Mouse (Mus musculus): ENCODE data around the gene Mybpc2.
A peak's percentile ranks its signal among the peaks of the same experiment; 100 is the strongest.

Mybpc2 gene

DNA sequence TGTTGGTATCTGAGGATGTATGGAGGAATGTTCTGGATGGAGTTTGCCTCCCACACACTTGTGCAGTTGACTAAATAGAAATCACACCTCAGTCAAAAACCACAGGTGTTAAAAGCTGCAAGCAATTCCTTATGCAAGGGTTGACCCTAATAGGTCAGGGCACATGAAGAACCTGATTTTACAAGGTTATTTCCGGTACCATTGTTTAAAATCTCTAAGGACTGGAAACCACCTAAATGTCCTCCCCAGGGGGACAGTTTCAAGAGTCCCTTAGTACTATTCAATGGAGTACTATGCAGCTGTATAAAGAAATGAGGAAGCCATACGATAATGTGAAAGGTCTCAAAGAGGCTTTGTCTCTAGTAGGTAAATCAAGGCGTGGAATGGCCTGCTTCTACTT is 21.8 kb upstream of the Mybpc2 start:
- no peak for DNase-seq (ENCODE audit: low read depth)

DNA sequence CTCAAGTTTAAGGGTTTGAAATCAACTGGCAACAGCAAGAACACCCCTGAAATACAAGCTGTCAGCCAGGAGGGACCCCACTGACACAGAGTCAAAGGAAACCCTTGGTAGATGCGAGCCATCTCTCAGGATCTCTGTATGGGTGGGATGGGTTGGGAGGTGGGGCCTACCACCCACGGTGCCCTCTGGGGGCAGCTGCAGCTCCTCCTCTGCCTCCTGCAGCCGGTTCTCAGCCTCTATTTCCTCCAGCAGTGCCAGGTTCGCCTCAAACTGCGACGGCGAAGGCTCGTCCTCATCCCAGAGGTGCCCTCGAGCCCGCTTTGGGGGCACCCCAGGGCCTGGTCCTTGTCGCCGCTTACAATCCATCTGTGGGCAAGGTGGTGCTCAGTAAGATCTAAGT is 18.6 kb upstream of the Mybpc2 start:
- no peak for DNase-seq (ENCODE audit: low read depth)

DNA sequence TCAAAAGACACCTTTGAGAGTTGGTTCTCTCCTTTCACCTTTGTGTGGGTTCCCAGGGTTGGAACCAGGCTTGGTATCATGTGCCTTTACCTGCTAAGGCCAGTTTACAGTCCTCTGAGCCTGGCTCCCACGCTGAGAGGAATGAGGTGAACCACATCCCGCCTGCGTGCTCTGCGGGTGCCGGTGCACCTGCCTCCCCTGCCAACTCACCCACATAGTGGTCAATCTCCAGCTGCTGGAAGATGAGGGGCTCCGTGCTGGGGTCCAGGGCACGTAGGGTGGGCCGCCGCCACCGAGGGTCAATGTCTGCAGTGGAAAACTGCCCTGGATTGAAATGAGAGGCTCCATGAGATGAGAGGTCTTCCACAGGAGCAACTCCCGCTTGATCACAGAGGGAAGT is 18.1 kb upstream of the Mybpc2 start:
- DNase-seq (ENCODE audit: low read depth), result no peak

DNA sequence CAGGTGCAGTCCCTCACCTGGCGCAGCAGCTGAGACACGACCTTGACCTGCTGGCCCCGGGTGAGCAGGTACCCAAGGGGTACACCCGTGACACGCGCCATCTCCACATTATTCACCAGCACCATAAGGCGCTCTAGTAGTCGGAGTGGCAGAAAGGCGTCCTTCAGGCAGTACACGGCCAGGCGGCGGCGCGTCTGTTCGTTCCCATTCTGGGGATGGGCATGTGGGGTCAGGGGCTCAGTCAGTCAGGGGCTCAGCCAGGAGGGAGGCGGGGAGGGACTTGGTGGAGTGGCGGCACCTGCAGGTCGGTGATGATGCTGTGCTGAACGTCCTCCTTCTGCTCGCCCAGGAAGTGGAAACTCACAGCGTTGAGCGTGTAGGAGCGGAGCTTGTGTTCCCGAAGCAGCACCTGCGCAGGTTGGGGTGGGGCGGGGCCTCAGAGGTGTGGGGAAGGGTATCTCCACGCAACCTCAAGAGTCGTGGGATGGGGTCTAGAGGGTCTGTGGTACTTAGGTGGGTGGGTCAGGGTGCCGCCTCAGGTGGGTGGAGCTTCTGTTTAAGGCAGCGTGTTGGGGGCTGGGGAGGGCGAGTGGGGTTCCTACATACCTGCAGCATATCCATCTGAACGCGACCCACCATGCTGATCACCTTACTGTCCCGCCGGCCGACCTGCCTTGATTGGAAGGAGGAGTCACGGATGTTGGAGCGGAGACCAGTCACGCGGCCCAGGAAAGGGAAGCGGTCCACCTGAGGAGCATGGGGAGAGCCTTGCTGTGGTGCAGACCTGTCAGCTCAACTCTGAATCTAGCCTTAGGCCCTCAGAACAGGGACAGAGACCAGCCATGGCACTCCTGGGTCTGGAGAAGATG is 14.5 kb upstream of the Mybpc2 start:
- DNase-seq (ENCODE audit: low read depth), result no peak

DNA sequence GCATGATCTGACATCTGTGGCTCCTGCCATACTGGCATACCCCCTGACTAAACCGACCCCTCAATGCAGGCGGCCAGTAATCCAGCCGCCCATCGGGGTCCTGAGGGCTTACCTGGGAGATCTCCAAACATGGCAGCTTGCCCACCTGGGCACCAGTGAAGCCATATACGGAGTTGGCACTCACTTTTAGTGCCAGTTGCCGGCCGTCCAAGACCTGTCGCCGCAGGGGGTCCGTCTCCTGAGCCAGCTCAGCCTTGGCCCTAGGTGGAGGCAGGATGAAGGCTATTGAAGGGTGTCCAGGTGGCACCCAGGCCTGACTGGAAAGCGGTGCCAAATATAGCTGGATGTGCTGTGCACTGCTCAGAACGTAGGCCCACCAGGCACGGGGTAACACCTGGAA is 13.0 kb upstream of the Mybpc2 start:
- no peak for DNase-seq (ENCODE audit: low read depth)

DNA sequence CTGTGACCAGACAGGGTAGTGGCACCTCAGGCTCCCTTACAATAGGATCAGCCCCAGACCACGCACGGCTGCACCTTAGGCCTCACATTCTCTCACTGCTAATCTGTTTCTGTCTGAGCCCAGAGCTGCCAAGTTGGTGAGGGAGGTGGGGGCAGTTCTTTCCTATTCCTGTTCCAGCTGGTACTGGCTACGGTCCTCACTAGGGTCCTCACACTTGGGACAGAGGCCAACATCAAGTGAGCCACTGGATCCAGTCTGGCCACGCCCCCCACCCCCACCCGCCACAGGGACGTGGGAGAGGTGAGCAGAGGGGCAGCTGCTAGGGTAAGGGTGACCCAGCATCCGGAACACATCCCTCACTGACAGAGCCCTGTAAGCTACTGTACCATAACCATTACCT is 12.6 kb upstream of the Mybpc2 start:
- no peak for DNase-seq (ENCODE audit: low read depth)

DNA sequence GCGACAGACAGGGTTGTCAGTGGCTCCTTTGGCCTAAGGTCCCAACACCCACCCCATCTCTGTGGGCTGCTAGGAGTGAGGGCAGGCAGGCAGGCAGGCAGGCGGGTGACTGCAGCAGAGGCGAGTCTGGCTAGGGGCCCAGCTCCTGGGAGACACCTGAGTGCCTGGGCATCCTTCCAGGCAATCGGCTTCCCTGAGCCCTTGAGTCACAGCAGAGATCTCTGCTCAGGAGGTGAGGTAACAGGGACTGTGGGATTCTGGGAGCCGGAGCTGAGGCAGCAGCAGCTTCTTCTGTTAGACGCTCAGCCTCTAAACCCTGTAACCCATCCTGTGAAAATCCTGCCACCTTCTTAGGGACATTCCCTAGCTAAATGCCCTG is 12.1 kb upstream of the Mybpc2 start:
- no peak for DNase-seq (ENCODE audit: low read depth)

DNA sequence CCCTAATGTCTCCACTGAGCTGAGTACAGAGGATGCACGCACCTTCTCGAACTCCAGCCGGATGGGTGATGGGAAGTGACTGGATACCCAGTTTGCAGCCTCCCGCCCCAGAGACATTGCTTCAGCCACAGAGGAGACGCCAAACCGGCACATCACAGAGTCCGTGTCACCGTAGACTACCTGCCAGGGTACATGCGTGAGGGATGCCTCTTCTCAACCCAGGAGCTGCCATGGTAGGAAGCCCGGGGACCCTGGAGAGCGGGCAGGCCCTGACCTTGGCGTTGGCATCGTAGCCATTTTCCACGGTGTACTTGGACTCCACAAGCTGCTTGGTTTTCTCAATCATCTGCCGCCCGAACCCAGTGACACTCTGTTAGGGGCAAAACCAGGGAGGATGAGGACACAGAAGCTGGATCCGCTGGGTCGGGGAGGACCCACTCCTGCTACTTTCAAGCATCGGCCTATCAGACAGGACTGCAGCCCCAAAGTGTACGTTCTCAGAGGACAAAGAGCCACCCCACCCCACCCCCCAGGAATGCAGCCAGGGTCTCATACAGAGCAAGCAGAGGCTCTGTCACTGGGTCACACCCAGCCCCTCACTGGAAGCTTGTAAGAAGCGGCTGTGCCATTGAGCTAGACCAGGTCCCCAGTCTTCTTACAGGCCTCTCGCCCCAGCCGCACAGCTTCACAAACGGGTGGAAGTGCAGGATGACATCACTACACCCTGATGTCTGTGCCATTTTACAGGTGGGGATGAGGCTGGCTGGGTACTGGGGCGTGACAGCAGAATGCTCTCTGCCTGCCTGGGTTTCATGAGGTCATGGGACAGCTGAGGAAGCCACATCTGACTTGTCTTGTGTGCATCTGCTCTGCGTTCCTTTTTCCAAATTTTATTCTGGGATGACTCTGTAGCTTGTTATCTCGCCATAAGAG is 11.5 kb upstream of the Mybpc2 start:
- no peak for DNase-seq (ENCODE audit: low read depth)

DNA sequence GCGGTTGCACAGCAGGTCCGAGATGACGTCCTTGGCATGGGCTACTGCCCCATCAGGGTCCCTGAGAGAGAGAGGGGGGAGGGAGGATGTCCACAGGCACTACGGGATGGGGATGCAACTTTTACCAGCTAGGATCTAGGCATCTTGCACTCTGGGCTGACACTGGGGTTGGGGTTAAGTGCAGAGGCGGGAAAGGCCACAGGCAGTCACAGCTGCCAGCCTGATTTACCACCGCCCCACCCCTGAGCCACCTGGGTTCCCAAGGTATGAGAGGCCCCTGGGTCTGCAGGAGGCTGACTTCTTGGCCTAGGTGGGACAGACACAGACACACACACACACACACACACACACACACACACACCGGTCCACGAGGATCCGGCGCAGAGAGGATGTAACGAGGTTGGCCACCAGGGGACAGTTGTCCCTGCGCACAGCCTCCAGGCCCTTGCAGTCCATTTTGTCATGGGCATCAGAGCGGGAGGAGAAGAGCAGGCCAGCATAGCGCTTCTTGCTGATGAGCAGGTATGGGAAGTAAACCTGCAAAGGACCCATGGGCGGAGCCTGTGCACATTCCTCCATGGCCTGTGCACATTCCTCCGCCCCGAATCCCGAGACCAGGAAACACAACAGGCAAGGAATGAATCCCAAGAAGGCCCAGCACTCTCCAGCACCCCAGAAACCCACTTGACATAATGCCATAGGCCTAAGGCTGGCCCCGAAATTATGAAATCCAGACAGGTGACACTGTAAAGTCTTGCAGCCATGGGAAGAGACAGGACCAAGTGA is 10.4 kb upstream of the Mybpc2 start:
- DNase-seq (ENCODE audit: low read depth), result no peak

DNA sequence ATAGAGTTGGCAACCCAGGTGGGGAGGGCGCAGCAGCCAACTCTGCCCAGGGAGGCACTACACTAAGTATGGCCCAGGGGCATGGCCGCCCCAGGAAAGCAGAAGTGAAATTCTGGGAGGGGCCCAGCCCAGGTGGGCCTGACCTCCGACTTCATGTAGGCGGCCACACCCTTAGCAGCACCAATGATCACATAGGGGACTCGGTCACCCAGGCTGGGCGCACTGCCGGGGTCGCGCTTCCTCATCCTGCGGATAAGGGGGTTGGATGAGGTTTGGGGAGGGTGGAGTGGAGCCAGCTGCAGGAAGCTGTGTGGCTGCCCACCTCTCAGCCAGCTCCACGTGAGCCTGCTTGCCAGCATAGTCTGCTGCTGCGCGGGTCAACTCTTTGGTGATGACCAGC is 9.8 kb upstream of the Mybpc2 start:
- DNase-seq (ENCODE audit: low read depth), result no peak

DNA sequence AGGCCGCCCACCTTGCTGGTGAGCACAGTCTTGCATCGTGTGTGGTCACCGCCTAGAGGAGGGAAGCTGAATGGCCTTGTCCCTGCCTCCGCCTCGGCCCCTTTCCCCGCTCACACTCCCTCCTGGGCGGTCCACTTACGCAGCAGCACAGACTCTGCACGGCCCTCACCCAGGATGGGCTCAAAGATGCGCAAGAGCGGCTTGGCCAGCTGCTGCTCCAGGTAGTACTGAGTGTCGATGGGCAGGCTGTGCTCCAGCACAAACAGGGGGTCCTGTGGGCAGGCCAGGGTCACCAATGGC is 9.2 kb upstream of the Mybpc2 start:
- no peak for DNase-seq (ENCODE audit: low read depth)

DNA sequence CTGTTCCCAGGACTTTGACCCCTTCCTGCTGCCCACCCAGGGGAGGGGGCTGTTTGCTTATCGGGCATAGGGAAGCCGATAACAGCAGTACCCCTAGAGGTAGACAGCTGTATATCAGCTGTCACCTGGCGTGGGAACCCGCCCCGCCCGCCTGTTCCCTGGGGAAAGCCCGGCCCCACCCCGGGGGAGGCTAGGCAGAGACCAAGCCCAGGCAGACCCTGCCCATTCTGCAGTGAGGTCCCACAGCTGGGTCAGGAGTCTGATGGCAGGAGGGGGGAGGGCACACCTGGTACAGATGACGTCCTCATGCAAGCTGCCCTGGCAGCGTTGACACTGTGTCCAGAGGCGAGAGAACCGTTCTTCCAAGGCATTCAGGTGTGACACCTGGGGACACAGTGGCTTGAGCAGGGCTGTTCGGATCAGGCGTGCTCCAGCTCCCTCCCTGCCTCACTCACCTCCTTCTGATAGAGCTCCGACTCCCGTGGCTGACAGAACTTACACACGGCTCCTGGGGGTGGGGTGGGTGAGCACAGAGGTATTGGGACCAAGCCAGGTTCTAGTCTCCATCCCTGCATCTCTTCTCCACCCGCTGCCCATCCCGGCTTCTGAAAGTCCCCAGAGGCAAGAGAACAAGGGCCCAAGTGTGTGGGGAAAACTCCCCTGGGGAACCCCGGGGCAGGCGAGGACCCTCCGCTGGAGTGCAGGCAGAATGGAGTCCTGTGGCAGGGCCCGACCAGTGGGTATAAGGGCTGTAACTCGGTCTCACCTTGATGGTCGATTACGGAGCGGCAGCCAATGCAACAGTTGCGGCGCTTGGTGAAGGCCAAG is 8.7 kb upstream of the Mybpc2 start:
- no peak for DNase-seq (ENCODE audit: low read depth)

DNA sequence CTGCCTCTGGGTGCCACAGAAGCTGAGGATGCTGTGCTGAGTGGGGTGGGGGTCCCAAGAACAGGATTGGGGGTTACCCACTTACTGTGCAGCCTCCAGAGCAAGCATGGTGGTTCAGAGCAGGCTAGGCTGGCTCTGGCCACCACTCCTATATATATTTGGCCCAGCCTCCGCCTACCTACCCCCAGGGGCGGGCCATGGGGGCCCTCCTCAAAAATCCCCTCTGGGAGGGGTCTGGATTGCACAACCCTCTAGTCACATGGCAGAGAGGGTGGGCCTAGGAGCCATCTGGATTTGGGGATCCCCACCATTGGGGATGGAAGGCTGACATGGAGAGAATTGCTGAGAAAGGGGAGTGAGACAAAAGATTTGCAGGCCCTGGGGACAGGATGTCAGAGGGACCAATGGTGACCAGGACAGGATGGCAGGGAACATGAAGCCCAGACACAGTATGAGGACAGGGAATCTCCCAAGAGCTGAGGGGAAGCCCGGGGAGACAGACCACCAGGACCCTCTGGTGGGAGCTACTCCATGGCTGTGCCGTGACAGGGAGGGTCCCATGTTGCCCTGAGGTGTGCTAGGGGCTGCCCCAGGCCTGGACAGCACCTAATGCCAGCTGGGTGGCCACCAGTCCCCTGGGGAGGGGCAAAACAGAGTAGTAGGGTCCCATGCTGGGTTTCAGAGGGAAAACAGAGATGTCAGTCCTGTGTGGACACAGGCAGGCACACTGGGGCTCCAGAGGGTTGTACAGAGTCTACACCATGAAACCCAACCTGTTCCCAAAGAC is 7.7 kb upstream of the Mybpc2 start, which contains the start of gene Spib:
Gene Spib, minus strand, starts transcription at position 126 of the 787 bp plus-strand sequence.
- no peak for DNase-seq (ENCODE audit: low read depth)

DNA sequence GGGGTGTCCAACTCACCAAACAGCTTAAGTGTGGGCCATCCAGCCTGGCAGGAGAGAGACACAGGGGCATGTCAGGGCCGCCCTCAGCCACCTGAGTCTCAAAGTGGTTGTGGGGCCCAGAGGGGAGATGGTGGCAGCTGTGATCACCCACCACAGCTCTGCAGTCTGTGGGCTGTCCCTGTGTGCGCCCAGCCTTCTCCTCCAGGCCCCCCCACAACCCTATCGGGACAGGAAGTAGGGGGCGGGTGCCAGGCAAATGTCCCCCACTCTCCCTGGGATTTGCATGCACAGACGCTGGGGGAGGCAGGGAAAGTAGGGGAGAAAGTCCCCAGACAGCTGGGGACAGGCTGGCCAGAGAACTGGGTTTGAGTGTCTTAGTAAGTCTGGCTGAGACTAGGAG is 6.8 kb upstream of the Mybpc2 start:
- DNase-seq (ENCODE audit: low read depth), result no peak

DNA sequence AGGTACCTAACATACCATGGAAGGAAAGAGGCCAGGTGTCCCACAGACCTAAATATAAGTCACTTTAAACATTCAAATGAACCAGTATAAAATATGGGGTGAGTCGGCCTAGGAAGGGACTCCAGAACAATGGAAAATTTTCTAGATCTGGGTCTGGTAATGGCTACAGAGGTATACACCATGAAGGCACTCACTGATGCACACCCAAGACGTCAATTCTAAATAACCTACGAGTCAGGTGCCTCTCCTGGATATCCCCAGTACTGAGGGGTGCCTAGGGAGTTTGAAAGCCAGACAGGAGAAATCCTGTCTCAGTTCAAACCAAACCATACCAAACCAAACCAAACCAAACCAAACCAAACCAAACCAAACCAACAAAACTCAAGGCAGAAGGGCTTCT is 6.1 kb upstream of the Mybpc2 start:
- no peak for DNase-seq (ENCODE audit: low read depth)

DNA sequence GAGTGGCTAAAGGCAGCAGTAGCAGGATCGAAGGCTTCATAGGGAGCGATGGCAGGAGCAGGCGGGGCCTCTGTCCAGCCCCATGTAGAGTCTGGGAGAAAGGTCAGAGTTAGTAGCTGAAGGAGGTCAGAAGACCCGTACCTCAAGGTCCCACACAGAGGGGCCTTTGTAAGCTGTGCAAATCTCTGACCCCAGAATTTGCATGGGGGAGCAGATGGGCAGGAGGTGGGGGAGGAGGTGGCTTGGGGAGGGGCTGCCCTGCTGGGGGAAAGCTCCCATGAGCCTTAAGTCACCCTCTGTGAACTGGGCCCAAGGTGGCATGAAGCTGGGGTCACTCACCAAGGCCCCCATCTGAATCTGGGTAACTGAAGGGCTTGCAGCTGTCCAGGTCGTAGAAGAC is 5.1 kb upstream of the Mybpc2 start:
- DNase-seq (ENCODE audit: low read depth), result no peak

DNA sequence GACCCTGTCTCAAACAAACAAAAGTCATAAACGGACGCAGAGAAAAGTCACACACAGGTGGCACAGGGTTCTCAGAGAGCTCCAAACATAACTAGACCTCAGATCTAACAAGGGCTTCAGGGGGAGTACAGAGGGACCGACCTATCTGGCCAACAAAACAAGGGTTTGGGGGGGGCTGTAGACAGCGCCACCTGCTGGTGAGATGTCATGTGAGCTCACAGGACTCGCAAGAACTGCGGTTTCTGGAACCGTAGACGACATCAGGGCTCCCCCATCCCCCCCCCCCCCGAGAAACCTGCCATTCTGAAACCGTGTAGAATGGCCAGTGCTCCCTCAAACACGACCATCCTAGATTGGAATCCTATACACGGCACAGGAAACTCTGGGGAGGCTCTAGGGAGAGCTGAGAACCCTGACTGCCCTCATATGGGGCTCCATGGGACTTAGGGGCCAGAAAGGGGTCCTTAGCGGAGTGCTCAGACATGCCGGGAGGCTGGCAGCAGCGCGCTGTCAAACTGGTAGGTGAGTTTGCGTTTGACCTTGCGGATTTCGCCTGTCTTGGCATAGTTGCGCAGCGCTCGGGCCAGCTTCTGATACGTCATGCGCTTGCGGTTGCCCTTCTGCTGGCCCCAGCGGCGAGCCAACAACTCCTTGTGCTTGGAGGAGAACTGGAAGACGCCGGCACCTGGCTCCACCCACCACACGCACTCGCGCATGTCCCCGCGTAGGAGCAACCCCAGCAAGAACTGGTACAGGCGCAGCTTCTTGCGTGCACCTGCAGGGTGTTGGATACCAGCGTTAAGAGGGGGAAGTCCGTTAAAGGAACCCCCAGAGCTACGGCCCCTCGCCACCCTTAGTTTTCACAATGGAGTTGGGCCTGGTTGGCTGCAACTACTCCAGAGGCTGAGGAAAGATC is 3.3 kb upstream of the Mybpc2 start:
- DNase-seq (ENCODE audit: low read depth), result peak; percentile 73

DNA sequence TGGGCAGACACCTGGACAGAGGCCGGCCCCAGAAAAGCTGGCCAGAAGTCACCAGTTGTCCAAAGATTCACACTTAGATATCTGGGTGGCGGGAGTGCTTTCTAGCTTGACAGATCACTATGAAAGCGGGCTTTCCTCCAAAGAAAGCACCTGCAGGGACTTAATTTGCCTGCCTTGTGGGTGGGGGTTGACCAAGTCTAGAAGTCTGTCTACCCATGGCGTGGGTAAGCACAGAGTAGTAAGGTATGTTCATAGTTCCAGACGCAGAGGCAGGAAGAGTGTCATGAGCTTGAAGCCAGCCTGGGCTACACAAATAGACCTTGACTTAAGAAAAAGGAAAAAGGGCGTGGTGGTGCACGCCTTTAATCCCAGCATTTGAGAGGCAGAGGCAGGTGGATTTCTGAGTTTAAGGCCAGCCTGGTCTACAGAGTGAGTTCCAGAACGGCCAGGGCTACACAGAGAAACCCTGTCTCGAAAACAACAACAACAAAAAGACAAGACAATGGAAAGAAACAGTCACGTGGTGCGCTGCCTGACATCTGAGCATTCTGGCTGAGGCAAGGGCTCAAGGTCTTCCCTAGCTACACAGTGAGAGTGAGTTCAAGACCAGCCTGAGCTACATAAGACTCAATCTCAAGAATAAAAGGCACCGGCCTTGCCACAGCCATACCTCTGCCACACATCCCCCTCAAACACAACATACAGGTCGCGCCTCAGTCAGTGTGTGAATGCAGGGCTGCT is 2.1 kb upstream of the Mybpc2 start:
- no peak for DNase-seq (ENCODE audit: low read depth)
